Mouse (Mus musculus): Measurements from ENCODE around the gene Gm10477.
"Not testable (repeated sequence)": the region's sequence is repeated elsewhere in the genome, so short reads cannot be mapped to it uniquely, and the experiment has no call there.

Gene Gm10477

DNA sequence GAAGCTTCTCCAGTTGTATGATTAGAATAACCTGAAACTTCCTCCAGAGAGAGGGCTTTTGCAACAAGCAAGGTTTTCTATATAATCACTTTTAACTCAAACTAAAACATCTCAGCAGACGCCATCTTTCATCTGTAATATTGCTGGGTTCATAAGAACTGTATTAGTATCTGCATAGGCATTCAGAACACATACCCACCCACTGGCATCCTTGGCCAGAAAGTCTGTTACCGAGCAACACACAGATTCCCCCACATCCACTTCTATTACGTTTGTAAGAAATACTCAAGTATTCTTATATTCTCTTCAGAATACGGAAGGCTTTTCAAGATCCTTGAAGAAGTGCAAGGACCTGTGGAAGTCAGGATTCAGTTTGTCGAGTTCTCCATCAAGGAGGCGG is at the start of gene Gm10477:
Gene Gm10477 (plus strand): TSS at position 301 of the 400 bp plus-strand sequence.
- not testable (repeated sequence) for DNase-seq (ENCODE audit: low read depth, low spot score)

DNA sequence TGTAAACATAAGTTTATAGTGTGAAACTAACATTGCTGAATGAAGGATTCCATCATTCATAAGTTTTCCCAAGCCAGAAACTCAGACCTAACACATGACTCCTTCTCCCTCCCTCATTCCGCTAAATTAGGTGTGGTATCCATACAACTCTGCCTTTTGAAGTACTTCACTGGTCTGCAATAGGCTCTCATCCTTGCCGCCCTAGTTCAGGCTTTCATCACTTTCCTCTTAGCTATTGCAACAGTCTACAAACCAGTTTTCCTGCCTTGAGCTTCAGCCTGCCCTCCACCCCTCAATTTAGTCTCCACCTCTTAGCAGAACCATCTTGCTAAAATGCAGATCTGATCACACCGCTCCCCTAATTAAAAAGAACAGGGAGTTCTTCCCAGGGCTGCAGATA is 47.0 kb upstream of the Gm10477 start:
- DNase-seq (ENCODE audit: low read depth, low spot score) = no peak

DNA sequence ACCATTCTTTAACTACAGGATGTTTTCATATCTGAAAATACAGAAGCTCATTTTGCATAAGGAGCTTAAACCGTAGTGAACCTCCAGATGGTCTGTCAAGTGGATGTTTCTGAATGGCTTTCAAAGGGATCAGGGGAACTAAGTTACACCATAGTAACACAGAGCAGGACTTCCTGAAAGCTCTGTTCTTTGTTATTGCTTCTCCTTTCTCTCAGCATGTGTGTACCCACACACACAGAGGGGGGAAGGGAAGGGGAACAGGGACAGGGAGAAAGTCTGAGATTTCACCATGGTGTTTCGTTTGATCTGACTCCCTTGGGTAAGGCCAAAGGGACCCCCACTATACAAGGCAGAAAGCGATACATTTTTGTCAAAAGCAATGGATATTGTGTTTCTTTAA is 42.6 kb upstream of the Gm10477 start:
- no peak for DNase-seq (ENCODE audit: low read depth, low spot score)

DNA sequence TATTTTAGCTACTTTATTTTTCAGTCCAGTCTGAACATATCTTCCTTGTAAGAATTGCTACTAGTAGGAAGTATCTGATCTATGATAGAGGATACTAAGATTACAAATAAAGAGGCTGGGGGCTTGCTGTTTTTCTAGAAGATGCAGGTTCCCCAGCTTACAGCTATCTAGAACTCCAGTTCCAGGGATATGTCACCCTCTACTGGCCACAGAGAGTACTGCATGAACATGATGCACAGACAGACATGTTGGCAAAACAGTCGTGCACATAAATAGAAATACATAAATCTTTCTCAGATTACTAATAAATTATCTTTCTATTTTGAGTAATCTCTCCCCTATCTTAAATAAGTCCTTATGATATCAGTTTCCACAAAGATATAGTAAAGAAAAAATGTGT is 34.8 kb upstream of the Gm10477 start:
- peak; percentile 54 for DNase-seq (ENCODE audit: low read depth, low spot score)

DNA sequence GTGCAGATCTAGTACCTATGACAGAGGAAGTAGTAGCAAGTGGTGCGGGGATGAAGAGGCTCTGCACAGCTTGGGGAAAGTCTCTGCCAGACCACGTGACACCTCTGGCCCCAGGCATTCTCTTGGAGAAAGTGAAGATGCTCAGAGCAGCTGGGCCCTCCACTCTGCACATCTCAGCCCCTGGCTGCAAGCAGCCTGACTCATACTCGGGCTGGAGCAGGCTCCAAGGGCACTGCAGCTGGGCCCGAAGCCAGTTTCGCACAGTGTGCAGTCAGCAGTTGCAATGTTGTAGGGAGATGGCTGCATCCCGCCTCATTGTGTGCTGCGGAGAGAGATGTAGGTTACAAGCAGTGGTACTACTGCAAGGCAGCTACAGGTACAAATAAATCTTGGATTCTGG is 27.3 kb upstream of the Gm10477 start:
- DNase-seq (ENCODE audit: low read depth, low spot score) = no peak

DNA sequence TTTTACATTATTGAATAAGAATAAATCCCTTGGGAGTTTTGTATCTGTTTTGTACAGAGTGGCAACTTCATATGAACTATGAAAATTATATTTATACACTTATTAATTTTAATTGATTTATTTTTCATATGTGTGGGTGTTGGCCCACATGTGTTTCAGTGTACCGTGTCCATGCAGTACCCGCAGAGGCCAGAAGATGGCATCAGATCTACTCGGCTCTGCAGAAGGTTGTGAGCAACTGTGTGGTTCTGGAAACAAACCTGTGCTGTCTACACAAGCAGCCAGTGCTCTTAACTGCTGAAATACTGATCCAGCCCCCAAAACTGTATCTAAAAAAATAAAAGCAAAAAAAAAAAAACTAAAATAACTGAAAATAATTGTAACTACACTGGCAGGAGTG is 6.7 kb downstream of the Gm10477 start:
- DNase-seq (ENCODE audit: low read depth, low spot score) = peak; percentile 19

DNA sequence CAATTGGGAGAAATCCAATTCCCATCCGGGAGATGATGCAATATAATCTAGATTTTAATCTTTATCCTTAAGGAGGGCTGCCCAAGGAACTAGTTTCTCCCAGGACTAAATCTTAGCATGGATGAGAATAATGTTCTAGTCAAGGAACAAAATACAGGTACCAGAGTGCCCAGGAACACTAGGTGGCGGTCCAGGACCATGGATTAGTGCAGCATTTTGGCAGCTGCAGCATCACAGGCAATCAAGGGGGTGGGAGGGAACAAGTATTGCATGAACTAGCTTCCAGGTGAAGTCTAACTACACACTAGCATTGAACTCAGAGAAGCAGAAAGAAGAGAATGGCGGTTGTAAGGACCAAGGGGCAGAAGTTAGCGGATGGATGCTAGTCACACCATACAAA is 12.6 kb downstream of the Gm10477 start:
- peak; percentile 15 for DNase-seq (ENCODE audit: low read depth, low spot score)

DNA sequence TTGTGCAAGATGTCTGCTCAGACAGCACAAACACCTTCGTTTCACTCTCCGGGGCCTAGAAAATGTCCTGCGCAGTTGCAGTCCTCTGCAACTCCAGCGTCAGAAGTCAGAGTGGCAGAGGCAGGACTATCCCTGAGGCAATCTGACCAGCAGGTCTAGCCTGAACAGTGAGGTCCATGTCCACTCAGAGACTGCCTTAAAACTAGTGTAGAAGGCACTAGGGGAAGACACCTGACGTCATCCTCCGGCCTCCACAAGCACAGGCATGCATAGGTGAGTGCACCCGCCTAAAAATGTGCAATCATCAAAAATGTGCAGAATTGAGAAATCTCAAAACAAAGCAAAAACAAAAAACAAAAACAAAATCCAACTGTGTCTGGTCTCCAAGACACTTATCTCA is 25.0 kb downstream of the Gm10477 start, which contains the start of gene Gm648:
Gene Gm648 (minus strand): TSS at position 101 of the 400 bp plus-strand sequence.
- DNase-seq (ENCODE audit: low read depth, low spot score) = no peak

DNA sequence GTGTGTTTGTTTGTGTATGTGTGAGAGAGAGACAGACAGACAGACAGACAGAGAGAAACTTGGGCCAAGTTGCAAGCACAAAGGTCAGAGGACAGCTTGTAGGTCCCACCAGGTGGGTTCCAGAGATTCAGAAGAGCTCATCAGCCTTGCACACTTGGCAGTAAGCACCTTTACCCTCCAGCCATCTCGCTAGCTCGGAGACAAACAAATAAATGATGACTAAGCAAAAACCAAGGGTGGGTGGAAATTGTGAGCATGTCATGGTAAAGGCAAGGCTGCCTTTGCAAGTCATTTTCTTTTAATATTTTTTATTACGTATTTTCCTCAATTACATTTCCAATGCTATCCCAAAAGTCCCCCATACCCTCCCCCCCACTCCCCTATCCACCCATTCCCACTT is 29.0 kb downstream of the Gm10477 start:
- DNase-seq (ENCODE audit: low read depth, low spot score) = no peak

DNA sequence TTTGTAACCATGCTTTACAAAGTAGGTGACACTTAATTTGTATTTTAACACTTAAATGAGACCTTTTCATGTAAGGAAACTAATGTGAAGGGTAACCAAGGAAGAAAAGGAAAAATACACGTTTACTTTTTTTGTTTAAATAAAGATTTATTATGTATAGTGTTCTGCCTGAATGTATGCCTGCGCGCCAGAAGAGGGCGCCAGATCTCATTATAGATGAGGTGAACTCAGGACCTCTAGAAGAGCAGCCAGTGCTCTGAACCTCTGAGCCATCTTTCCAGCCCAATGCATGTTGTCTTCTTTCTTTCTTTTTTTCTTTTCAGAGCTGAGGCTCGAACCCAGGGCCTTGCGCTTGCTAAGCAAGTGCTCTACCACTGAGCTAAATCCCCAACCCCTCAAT is 47.9 kb downstream of the Gm10477 start:
- DNase-seq (ENCODE audit: low read depth, low spot score) = peak; percentile 19
